ENCODE assay signal across 20 mouse cellular contexts in the genomic region with DNA sequence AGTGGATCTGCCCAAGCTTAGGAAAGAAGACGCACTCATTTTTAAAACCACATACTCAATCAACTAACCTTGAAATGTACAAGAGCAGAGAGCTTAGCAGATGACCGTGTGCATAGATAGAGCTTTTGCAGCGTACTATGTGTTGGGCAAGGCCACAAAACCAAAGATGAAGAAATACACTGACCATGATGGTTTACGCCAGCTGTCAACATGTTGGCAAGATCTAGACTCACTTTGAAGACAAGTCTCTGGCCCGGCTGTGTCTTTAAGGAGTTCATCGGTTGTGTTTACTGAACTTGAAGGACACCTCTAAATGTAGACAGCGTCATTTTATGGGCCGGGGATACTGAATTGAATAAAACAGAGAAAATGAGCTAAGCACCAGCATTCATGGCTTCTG.
DNase-seq lines count a peak whose midpoint lies in the region; ATAC-seq and TF ChIP-seq lines count a peak whose summit lies in the region.
"Had no signal": no experiment of that assay in that cellular context is flagged by ENCODE, and none has a peak within 500 bp of the region (broad histone marks: within the 10 kb centered on the region; RNA-seq: fewer than 3 reads in every experiment).

No protein-coding gene starts in this region.

- H3K4me1 ChIP-seq in lung, embryonic 15.5 days, result peaks cover 15% of the 10 kb centered on the region
- H3K4me1 ChIP-seq: embryonic facial prominence, embryonic 15.5 days; heart, embryonic 10.5 days; hindbrain, embryonic 12.5 days had no signal

- no peak overlapping the region for H3K4me3 ChIP-seq in lung, embryonic 15.5 days
- no peak overlapping the region for H3K4me3 ChIP-seq in left cerebral cortex, adult 2 months
- H3K4me3 ChIP-seq: embryonic facial prominence, embryonic 15.5 days; erythroblast, embryonic 14.5 days; forebrain, embryonic 15.5 days; heart, embryonic 10.5 days; hindbrain, embryonic 12.5 days had no signal

- H3K27me3 ChIP-seq in lung, embryonic 15.5 days, result no peaks in the 10 kb centered on the region
- H3K27me3 ChIP-seq: embryonic facial prominence, embryonic 15.5 days; forebrain, embryonic 15.5 days; hindbrain, embryonic 12.5 days had no signal

- no peak for TF ChIP-seq CTCF in left cerebral cortex, adult 2 months (IDR thresholded peaks at IDR 0.05)

- no peaks in the 10 kb centered on the region for H3K9me3 ChIP-seq in lung, embryonic 15.5 days
- H3K9me3 ChIP-seq: embryonic facial prominence, embryonic 15.5 days; forebrain, embryonic 15.5 days; heart, embryonic 10.5 days; hindbrain, embryonic 12.5 days had no signal

- no peak overlapping the region for H3K27ac ChIP-seq in lung, embryonic 15.5 days
- H3K27ac ChIP-seq in left cerebral cortex, adult 2 months, result no peak overlapping the region
- H3K27ac ChIP-seq: embryonic facial prominence, embryonic 15.5 days; forebrain, embryonic 15.5 days; heart, embryonic 10.5 days; hindbrain, embryonic 12.5 days had no signal

- H3K4me2 ChIP-seq in lung, embryonic 15.5 days, result no peak overlapping the region
- H3K4me2 ChIP-seq: embryonic facial prominence, embryonic 15.5 days; forebrain, embryonic 15.5 days; hindbrain, embryonic 12.5 days had no signal

- no peaks in the 10 kb centered on the region for H3K36me3 ChIP-seq in lung, embryonic 15.5 days
- H3K36me3 ChIP-seq: embryonic facial prominence, embryonic 15.5 days; forebrain, embryonic 15.5 days; heart, embryonic 10.5 days; hindbrain, embryonic 12.5 days had no signal

- H3K9ac ChIP-seq in lung, embryonic 15.5 days, result no peak overlapping the region
- H3K9ac ChIP-seq: embryonic facial prominence, embryonic 15.5 days; forebrain, embryonic 15.5 days; hindbrain, embryonic 12.5 days had no signal

- intact Hi-C loops in left cerebral cortex, adult 2 months (cut with DNase I), result no loop called here

- peak; percentile 62; the same call in 1 of the 2 replicates for ATAC-seq in lung, embryonic 15.5 days (ENCODE audit: borderline replicate concordance, extremely low read depth, low FRiP score, low TSS enrichment)
- ATAC-seq: forebrain, embryonic 15.5 days; hindbrain, embryonic 16.5 days had no signal

- peak; percentile 63 for DNase-seq in adrenal gland, adult 2 months
- DNase-seq in adrenal gland, adult 18-20 months (ENCODE audit: low spot score in 2 of 2), result no peak
- no peak for DNase-seq in lung, postnatal 25 days (ENCODE audit: low spot score)
- peak; percentile 46 for DNase-seq in lung, postnatal 10 days
- DNase-seq in left cerebral cortex, adult 2 months (ENCODE audit: extremely low spot score in 1 of 2, low spot score in 2 of 2), result no peak
- no peak for DNase-seq in frontal cortex, postnatal 25 days (ENCODE audit: low spot score in 2 of 2)
- DNase-seq: cerebellum, adult 2 months; cerebellum, postnatal 14 days; embryo, embryonic 11 days; gastrocnemius, postnatal 10 days; heart, adult 18-20 months; heart, postnatal 10 days; heart, postnatal 4 days had no signal

- WGBS in lung, embryonic 15.5 days, result 53% methylated on average over 8 of the region's 8 CpGs

Comparison
In these comparisons a context has a peak if more than half of its experiments do, and no peak if none do; other contexts are left out.
1. DNase-seq: peak in adrenal gland, adult 2 months (single experiment) and lung, postnatal 10 days (single experiment); none in adrenal gland, adult 18-20 months (0 of 2), lung, postnatal 25 days (single experiment), left cerebral cortex, adult 2 months (0 of 2) and frontal cortex, postnatal 25 days (0 of 2).